Mouse (Mus musculus) G1E-ER4 (cell line): Measurements from ENCODE around the gene Efl1. TPM values are rescaled to one million over a fixed set of nuclear protein-coding genes. Genes with fewer than 3 reads are reported as not detected.

Source experiments
- GATA1 ChIP-seq: IDR thresholded peaks from one replicate; pipeline ENCODE4 v1.8.0; 2012; ENCODE audit warnings: low read length, inconsistent platforms
- polyA plus RNA-seq: library from polyadenylated mRNA; stranded (reverse); fragments of >175 nt; gene quantifications from 2 replicates; pipeline ENCODE4 v1.2.3, GENCODE M21; 2012

Efl1 gene
- polyA plus RNA-seq = 5.7 and 7.8 TPM in 2 replicates

GRCm38 (mm10) chr7:82648353-82649080 lies at the start of gene Efl1, which contains the start of gene Saxo2:
Gene Efl1, plus strand, starts transcription at chr7:82648614.
Gene Saxo2, minus strand, starts transcription at chr7:82648528.
- no peak for TF ChIP-seq GATA1

GRCm38 (mm10) chr7:82602008-82602407 lies 46.4 kb upstream of the Efl1 start:
- TF ChIP-seq GATA1 = no peak

GRCm38 (mm10) chr7:82605425-82605824 lies 43.0 kb upstream of the Efl1 start:
- no peak for TF ChIP-seq GATA1

GRCm38 (mm10) chr7:82609629-82610028 lies 38.8 kb upstream of the Efl1 start:
- TF ChIP-seq GATA1 = no peak

GRCm38 (mm10) chr7:82625342-82625741 lies 23.1 kb upstream of the Efl1 start:
- TF ChIP-seq GATA1 = no peak

GRCm38 (mm10) chr7:82647183-82647582 lies 1.2 kb upstream of the Efl1 start:
- no peak for TF ChIP-seq GATA1

GRCm38 (mm10) chr7:82647909-82648308 lies 505 bp upstream of the Efl1 start:
- TF ChIP-seq GATA1 = no peak

GRCm38 (mm10) chr7:82649081-82649445 lies 649 bp downstream of the Efl1 start:
- TF ChIP-seq GATA1 = no peak

- no peak for TF ChIP-seq GATA1
Observed at GRCm38 (mm10) chr7:82664604-82665003, 16.2 kb downstream of the Efl1 start.

- TF ChIP-seq GATA1 = no peak
Observed at GRCm38 (mm10) chr7:82676001-82676400, 27.6 kb downstream of the Efl1 start.

- TF ChIP-seq GATA1 = no peak
Observed at GRCm38 (mm10) chr7:82676834-82677233, 28.4 kb downstream of the Efl1 start.

- no peak for TF ChIP-seq GATA1
Observed at GRCm38 (mm10) chr7:82679901-82680300, 31.5 kb downstream of the Efl1 start.

GRCm38 (mm10) chr7:82688736-82689135 lies 40.3 kb downstream of the Efl1 start:
- no peak for TF ChIP-seq GATA1

- TF ChIP-seq GATA1 = no peak
Observed at GRCm38 (mm10) chr7:82691021-82691738, 42.8 kb downstream of the Efl1 start.

GRCm38 (mm10) chr7:82697668-82698067 lies 49.3 kb downstream of the Efl1 start:
- no peak for TF ChIP-seq GATA1

- TF ChIP-seq GATA1 = no peak
Observed at GRCm38 (mm10) chr7:82698968-82699367, 50.6 kb downstream of the Efl1 start.
